Mouse (Mus musculus): ENCODE measurements around the gene Uba52. TPM values are rescaled to one million over a fixed set of nuclear protein-coding genes. Genes with fewer than 3 reads are reported as not detected.
A peak's percentile ranks its signal among the peaks of the same experiment; 100 is the strongest.

Uba52 gene
- total and polyA plus RNA-seq, 2 experiments = 750 to 770 TPM

DNA sequence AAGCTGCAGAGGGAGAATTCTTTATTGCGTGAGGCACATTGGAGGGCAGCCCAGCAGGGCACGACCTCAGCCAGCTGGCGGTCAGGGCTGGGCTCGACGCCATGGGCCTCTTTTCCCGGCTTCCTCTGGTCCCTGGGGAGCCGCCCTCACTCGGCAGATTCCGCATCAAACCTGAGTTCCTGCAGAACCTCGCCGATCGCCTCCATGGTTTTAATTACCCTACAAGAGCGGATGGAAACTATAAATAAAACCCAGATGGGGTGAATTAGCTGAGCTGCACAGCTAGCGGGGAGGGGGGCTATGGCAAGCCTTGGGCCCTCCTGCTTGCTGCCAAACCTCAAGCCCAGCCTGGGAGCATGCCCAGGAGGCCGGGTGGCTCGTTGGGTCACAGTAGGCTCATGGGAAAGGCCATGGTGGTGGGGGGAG is 6.3 kb downstream of the Uba52 start:
- Histone ChIP-seq H3K4me1 (ENCODE audit: control insufficient read depth, insufficient read depth, low read length) (peaks cover 23% of the 10 kb centered on the region), H3K4me3 (ENCODE audit: insufficient read depth, low read depth, low read length) (no peak overlapping the region), H3K27ac (replicated peaks; ENCODE audit: insufficient read depth, low read depth, low read length) (no peak overlapping the region), H3K27me3 (ENCODE audit: control insufficient read depth, insufficient read depth, low read length) (no peaks in the 10 kb centered on the region), H3K9ac (ENCODE audit: low read depth, low read length) (no peak overlapping the region), H3K36me3 (ENCODE audit: control insufficient read depth, insufficient read depth, low read length) (peaks cover 10% of the 10 kb centered on the region; the same call in 1 of the 2 replicates), H3K79me2 (ENCODE audit: control insufficient read depth, insufficient read depth, low read length) (peaks cover 6% of the 10 kb centered on the region; the same call in 1 of the 2 replicates)
- 26% methylated on average over 16 of the region's 16 CpGs for WGBS
- DNase-seq (ENCODE audit: extremely low read depth, low read depth, low spot score) = peak; percentile 62
- TF ChIP-seq POLR2A (IDR thresholded peaks at IDR 0.05; ENCODE audit: extremely low read depth, insufficient read depth, low read length) = no peak
- no peak for TF ChIP-seq CTCF (IDR thresholded peaks at IDR 0.05; ENCODE audit: low read depth, low read length)

GRCm38 (mm10) chr8:70503062-70503750 is 7.4 kb downstream of the Uba52 start:
- no peak for DNase-seq (ENCODE audit: extremely low read depth, low read depth, low spot score)
- 20% methylated on average over 46 of the region's 46 CpGs for WGBS
- no peaks in the 10 kb centered on the region for H3K79me2 ChIP-seq (ENCODE audit: control insufficient read depth, insufficient read depth, low read length)
- no peak overlapping the region for H3K27ac ChIP-seq (replicated peaks; ENCODE audit: insufficient read depth, low read depth, low read length)
- TF ChIP-seq POLR2A (IDR thresholded peaks at IDR 0.05; ENCODE audit: extremely low read depth, insufficient read depth, low read length) = no peak
- TF ChIP-seq CTCF (IDR thresholded peaks at IDR 0.05; ENCODE audit: low read depth, low read length) = peak; percentile 82
- H3K4me3 ChIP-seq (ENCODE audit: insufficient read depth, low read depth, low read length) = no peak overlapping the region
- H3K27me3 ChIP-seq (ENCODE audit: control insufficient read depth, insufficient read depth, low read length) = no peaks in the 10 kb centered on the region
- peaks cover 6% of the 10 kb centered on the region; the same call in 1 of the 2 replicates for H3K36me3 ChIP-seq (ENCODE audit: control insufficient read depth, insufficient read depth, low read length)
- peaks cover 14% of the 10 kb centered on the region for H3K4me1 ChIP-seq (ENCODE audit: control insufficient read depth, insufficient read depth, low read length)
- no peak overlapping the region for H3K9ac ChIP-seq (ENCODE audit: low read depth, low read length)

GRCm38 (mm10) chr8:70502540-70502939 is 8.1 kb downstream of the Uba52 start:
- no peak overlapping the region for H3K4me3 ChIP-seq (ENCODE audit: insufficient read depth, low read depth, low read length)
- H3K27me3 ChIP-seq (ENCODE audit: control insufficient read depth, insufficient read depth, low read length) = no peaks in the 10 kb centered on the region

DNA sequence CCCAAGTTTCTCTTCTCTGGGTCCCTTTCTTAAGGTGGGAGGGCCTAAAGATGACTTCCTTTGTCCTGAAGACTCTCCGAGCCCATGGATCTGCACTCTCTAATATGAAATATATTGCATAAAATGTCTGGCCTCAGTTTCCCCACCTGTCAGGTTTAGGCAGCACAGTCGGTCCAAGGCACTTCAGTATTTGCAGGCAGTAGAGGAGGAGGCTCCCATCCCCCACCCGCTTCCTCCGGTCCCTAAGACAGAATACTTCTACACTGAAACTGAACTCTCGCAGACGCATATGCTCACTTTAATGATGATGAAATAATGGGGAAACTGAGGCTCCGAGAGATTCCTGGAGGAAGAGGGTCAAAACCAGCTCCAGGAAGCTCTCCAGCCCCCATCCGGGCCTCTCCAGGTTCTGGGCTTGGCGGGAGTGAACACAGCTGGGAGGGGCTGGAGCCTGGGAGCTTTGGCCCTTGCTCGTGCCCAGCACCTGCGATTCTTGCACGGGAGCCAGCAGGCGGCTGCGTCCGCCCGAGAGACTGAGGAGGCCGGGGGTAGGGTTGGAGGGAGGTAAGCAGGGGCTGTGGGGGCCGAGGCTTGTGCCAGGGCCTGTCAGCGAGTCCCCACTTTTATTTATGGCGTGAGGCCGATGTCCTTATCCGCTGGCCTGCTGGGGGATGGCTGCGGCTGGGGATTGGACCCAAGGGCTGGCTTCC is 8.6 kb downstream of the Uba52 start:
- no peak overlapping the region for H3K9ac ChIP-seq (ENCODE audit: low read depth, low read length)
- no peak overlapping the region for H3K4me3 ChIP-seq (ENCODE audit: insufficient read depth, low read depth, low read length)
- H3K36me3 ChIP-seq (ENCODE audit: control insufficient read depth, insufficient read depth, low read length) = no peaks in the 10 kb centered on the region
- DNase-seq (ENCODE audit: extremely low read depth, low read depth, low spot score) = no peak
- 35% methylated on average over 23 of the region's 23 CpGs for whole genome bisulfite sequencing
- peaks cover 14% of the 10 kb centered on the region for H3K4me1 ChIP-seq (ENCODE audit: control insufficient read depth, insufficient read depth, low read length)
- no peaks in the 10 kb centered on the region for H3K27me3 ChIP-seq (ENCODE audit: control insufficient read depth, insufficient read depth, low read length)
- TF ChIP-seq CTCF (IDR thresholded peaks at IDR 0.05; ENCODE audit: low read depth, low read length) (no peak), POLR2A (IDR thresholded peaks at IDR 0.05; ENCODE audit: extremely low read depth, insufficient read depth, low read length) (no peak)
- H3K79me2 ChIP-seq (ENCODE audit: control insufficient read depth, insufficient read depth, low read length) = no peaks in the 10 kb centered on the region
- no peak overlapping the region for H3K27ac ChIP-seq (replicated peaks; ENCODE audit: insufficient read depth, low read depth, low read length)

More at GRCm38 (mm10) chr8:70502540-70502939, 8.1 kb downstream of the Uba52 start:
- TF ChIP-seq CTCF (IDR thresholded peaks at IDR 0.05; ENCODE audit: low read depth, low read length) (no peak), POLR2A (IDR thresholded peaks at IDR 0.05; ENCODE audit: extremely low read depth, insufficient read depth, low read length) (no peak)
- 53% methylated on average over 12 of the region's 12 CpGs for WGBS
- Histone ChIP-seq H3K4me1 (ENCODE audit: control insufficient read depth, insufficient read depth, low read length) (peaks cover 14% of the 10 kb centered on the region), H3K79me2 (ENCODE audit: control insufficient read depth, insufficient read depth, low read length) (no peaks in the 10 kb centered on the region), H3K27ac (replicated peaks; ENCODE audit: insufficient read depth, low read depth, low read length) (no peak overlapping the region), H3K9ac (ENCODE audit: low read depth, low read length) (no peak overlapping the region), H3K36me3 (ENCODE audit: control insufficient read depth, insufficient read depth, low read length) (peaks cover 1% of the 10 kb centered on the region; the same call in 1 of the 2 replicates)
- DNase-seq (ENCODE audit: extremely low read depth, low read depth, low spot score) = no peak

- Histone ChIP-seq H3K9ac (ENCODE audit: low read depth, low read length) (no peak overlapping the region), H3K79me2 (ENCODE audit: control insufficient read depth, insufficient read depth, low read length) (no peaks in the 10 kb centered on the region), H3K36me3 (ENCODE audit: control insufficient read depth, insufficient read depth, low read length) (no peaks in the 10 kb centered on the region), H3K27ac (replicated peaks; ENCODE audit: insufficient read depth, low read depth, low read length) (no peak overlapping the region), H3K4me3 (ENCODE audit: insufficient read depth, low read depth, low read length) (no peak overlapping the region; the same call in 1 of the 2 replicates), H3K4me1 (ENCODE audit: control insufficient read depth, insufficient read depth, low read length) (peaks cover 9% of the 10 kb centered on the region), H3K27me3 (ENCODE audit: control insufficient read depth, insufficient read depth, low read length) (peaks cover 4% of the 10 kb centered on the region; the same call in 1 of the 2 replicates)
- peak; percentile 30 for DNase-seq (ENCODE audit: extremely low read depth, low read depth, low spot score)
- TF ChIP-seq CTCF (IDR thresholded peaks at IDR 0.05; ENCODE audit: low read depth, low read length) (no peak), POLR2A (IDR thresholded peaks at IDR 0.05; ENCODE audit: extremely low read depth, insufficient read depth, low read length) (no peak)
- WGBS = 13% methylated on average over 39 of the region's 39 CpGs
Measured at GRCm38 (mm10) chr8:70500386-70501301, 10.0 kb downstream of the Uba52 start.

All from liver, adult 2 months (tissue).